Mouse (Mus musculus): ENCODE measurements around the gene Ppp2ca. TPM values are rescaled to one million over a fixed set of nuclear protein-coding genes. Genes with fewer than 3 reads are reported as not detected.

Ppp2ca gene
- polyA plus RNA-seq (2012; rRNA removed), result 30.7 and 32.6 TPM in 2 replicates

- peak; percentile 98 for DNase-seq (ENCODE audit: low read depth, low spot score)
- WGBS, result under 1% methylated on average over 53 of the region's 53 CpGs
These were observed at the start of gene Ppp2ca for GRCm38 (mm10) chr11:52098398-52098946. Gene Ppp2ca, plus strand, starts transcription at chr11:52098681.

- no peak for DNase-seq (ENCODE audit: low read depth, low spot score)
- 45% methylated on average over 6 of the region's 6 CpGs for WGBS
These were observed 45.1 kb upstream of the Ppp2ca start for GRCm38 (mm10) chr11:52053371-52053770.

GRCm38 (mm10) chr11:52054728-52055127 lies 43.8 kb upstream of the Ppp2ca start:
- no peak for DNase-seq (ENCODE audit: low read depth, low spot score)
- WGBS, result 87% methylated on average over 3 of the region's 3 CpGs

GRCm38 (mm10) chr11:52056198-52056597 lies 42.3 kb upstream of the Ppp2ca start:
- no peak for DNase-seq (ENCODE audit: low read depth, low spot score)
- WGBS, result 75% methylated on average over 5 of the region's 5 CpGs

DNA sequence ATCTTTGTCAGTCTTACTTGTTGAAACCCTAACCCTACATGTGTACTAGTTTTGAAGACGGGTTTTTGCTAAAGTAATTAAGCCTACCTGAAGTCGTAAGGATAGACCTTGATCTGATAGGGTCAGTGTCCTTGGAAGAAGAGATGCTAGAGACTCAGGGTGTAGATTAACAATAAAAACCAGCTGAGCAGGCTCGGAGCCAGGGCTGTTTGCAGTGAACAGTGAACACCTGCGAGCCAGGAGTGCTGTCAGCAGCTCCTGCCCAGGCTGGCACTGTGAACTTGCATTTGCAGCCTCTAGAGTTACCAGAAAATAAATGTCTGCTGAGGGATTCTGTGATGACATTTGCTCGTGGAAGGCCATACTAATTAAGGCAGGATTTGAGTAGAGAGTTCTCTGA lies 39.5 kb upstream of the Ppp2ca start:
- DNase-seq (ENCODE audit: low read depth, low spot score), result no peak
- 27% methylated on average over 5 of the region's 5 CpGs for WGBS

GRCm38 (mm10) chr11:52060315-52060714 lies 38.2 kb upstream of the Ppp2ca start:
- DNase-seq (ENCODE audit: low read depth, low spot score), result no peak
- WGBS, result 90% methylated on average over 4 of the region's 4 CpGs

DNA sequence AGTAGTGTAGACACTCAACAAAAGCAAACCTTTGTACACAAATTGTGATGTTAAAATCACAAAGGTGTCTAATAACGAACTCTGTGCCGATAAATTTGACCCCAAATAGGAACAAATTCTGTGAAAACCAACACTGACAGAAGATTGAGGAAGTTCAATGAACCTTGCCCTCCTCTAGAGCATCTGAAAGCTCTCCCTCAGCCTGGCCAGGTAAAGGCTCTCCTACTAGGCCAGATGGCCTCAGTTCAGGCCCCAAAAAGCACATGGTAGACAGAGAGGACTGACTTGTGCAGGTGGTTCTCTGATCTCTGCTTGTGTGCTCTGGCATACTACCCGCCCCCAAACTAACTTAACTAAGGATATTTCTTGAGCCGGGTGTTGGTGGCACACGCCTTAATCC lies 36.1 kb upstream of the Ppp2ca start:
- 88% methylated on average over 5 of the region's 5 CpGs for WGBS

DNA sequence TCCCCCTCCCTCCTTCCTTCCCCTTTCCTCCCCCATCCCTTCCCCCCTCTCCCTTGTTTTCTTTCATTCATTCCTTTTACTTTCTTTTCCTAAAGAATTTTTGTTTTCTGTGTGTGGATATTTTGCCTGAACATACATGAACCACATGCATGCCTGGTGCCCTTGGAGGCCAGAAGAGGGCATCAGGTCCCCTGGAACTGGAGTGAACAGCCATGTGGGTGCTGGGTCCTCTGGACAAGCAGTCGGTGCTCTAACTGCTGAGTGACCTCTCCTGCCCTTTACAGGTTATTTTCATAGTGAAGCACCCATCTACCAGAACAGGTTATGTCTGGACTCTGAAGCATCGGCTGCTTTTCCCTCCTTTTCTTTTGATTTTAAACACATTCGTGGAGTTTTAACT lies 34.1 kb upstream of the Ppp2ca start:
- 51% methylated on average over 3 of the region's 3 CpGs for WGBS

More for the DNA sequence above, 36.1 kb upstream of the Ppp2ca start:
- DNase-seq (ENCODE audit: low read depth, low spot score), result no peak

DNA sequence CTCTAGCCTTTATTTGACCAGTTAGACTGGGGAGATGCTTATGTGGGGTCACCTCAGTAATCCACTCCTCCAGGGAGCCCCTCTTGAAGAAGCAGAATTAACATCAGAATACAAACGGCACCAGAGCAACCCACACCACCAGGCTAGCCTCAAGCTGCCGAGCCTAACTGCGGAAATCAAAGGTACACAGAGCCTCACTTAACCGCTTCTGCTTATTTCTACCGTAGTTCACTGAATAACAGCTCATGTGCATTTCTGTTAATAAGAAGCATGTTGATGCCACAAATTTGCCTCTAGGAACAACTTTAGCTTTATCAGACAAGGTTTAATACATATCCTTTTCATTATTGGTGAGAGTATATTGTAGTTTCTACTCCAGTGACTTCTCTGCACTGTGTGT lies 32.6 kb upstream of the Ppp2ca start:
- no peak for DNase-seq (ENCODE audit: low read depth, low spot score)
- WGBS, result 19% methylated on average over 5 of the region's 5 CpGs

More for the DNA sequence above, 34.1 kb upstream of the Ppp2ca start:
- DNase-seq (ENCODE audit: low read depth, low spot score), result no peak

- WGBS, result 56% methylated on average over 10 of the region's 10 CpGs
- no peak for DNase-seq (ENCODE audit: low read depth, low spot score)
These were observed 26.7 kb upstream of the Ppp2ca start for GRCm38 (mm10) chr11:52071768-52072167.

- WGBS, result 88% methylated on average over 8 of the region's 8 CpGs
These were observed 24.8 kb upstream of the Ppp2ca start for GRCm38 (mm10) chr11:52073528-52074170.

GRCm38 (mm10) chr11:52074626-52075470 lies 23.6 kb upstream of the Ppp2ca start:
- 65% methylated on average over 14 of the region's 14 CpGs for WGBS
- DNase-seq (ENCODE audit: low read depth, low spot score), result no peak

More at GRCm38 (mm10) chr11:52073528-52074170, 24.8 kb upstream of the Ppp2ca start:
- no peak for DNase-seq (ENCODE audit: low read depth, low spot score)

- DNase-seq (ENCODE audit: low read depth, low spot score), result no peak
- 35% methylated on average over 19 of the region's 19 CpGs for WGBS
These were observed 22.5 kb upstream of the Ppp2ca start for GRCm38 (mm10) chr11:52075794-52076633.

DNA sequence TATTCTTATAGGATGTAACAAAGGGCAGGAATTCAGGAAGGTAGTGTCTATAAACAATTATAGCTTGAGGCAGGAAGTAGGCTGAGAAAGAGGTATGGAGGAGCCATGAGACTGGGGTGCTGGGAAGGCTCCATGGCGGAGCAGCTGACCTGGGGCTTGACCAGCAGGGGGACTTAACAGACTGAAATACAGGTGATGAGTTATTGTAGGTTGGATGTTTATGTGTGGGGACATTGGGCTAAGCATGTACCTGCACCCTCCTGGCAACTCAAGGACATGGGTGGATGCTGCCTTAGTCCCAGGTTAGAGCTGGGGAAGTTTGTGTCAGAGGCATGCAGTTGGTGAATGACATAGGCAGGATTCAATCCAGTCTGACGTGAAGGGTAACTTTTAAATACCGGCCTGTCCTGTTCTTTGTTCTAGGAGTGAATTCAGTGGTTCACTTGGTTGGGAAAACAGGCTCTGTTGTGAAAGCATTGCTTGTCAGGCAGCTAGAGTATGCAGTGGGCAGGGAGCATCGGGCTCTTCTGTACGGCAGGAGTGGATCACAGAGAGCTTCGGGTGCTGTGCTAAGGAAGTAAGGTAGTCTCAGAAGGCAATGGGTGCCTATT lies 21.6 kb upstream of the Ppp2ca start:
- WGBS, result 45% methylated on average over 6 of the region's 6 CpGs
- no peak for DNase-seq (ENCODE audit: low read depth, low spot score)

DNA sequence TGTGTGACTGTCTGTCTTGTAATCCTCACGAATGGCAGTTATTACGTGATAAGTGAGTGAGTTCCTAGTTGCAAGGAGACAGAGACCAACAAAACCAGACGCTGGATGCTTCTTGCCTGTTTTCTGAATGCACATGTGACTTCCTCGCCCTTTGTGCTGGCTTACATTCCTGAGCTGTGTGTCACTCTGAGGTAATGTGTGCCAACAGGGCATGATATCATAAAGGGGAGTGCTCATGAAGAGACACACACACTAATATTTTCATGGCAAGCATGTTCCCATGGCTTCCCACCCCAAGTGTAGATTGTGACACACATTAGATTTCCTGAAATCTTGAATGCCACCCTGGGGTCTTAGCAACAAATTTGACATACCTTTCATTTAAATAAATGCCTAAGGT lies 20.5 kb upstream of the Ppp2ca start:
- DNase-seq (ENCODE audit: low read depth, low spot score), result no peak
- WGBS, result 35% methylated on average over 4 of the region's 4 CpGs

- no peak for DNase-seq (ENCODE audit: low read depth, low spot score)
- WGBS, result 56% methylated on average over 5 of the region's 5 CpGs
These were observed 18.5 kb upstream of the Ppp2ca start for GRCm38 (mm10) chr11:52079978-52080377.

- 90% methylated on average over 2 of the region's 2 CpGs for WGBS
- DNase-seq (ENCODE audit: low read depth, low spot score), result no peak
These were observed 17.8 kb upstream of the Ppp2ca start for GRCm38 (mm10) chr11:52080656-52081055.

DNA sequence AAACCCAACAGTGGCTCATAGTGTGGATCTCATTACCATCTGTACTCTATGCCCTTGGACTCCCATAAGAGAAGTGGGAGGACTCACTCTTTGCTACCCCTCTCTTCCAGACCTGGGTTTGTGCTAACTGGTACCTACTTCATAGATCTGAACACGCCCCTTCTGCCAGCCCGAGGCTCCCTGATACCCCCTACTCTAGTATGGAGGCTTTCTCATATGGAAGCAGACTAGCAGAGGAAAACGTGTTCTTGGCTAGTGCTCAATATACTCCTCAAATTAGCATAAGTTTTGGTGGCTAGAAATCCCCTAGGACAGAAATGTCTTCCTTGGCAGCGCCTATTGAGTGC lies 12.7 kb upstream of the Ppp2ca start:
- 57% methylated on average over 4 of the region's 4 CpGs for WGBS

DNA sequence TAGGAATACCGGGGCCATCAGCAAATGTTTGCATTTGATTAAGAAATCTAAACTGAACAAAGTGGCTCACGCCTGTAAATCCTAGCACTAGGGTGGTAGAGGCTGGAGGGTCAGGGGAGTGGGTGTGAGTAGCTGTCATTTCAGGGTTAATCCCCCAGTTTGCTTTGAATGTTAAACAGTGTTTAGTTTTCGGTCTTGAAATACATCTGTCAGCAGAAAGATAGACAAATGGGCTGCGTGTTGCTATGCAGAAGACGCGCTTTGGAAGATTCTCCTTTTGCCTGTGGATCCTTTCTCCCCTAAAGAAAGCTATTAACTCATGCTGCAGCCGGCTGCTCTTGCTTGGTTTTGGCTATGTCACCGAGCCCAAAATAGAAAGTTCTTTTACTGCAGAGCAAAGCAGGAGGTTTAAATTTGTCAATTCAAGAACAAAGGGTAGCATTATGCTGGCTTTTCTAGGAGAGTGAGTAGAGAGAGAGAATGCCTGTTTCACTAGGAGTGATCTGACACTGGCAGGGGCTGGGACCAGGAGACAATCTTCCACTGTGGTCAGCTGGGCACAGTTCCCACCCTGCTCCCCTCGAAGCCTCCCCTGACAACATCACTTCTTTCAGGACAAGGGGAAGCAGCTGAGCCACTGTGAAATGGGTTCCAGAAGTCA lies 12.1 kb upstream of the Ppp2ca start:
- no peak for DNase-seq (ENCODE audit: low read depth, low spot score)
- 34% methylated on average over 9 of the region's 9 CpGs for WGBS

More for the DNA sequence above, 12.7 kb upstream of the Ppp2ca start:
- no peak for DNase-seq (ENCODE audit: low read depth, low spot score)

Data from large intestine, adult 2 months (tissue).